Mouse (Mus musculus) hindbrain, embryonic 14.5 days (tissue): Measurements from ENCODE around the gene Tmem174. TPM values are rescaled to one million over a fixed set of nuclear protein-coding genes. Genes with fewer than 3 reads are reported as not detected.

ENCODE experiments used
- ATAC-seq: fragments of 200-750 bp; cut with Nextera tagmentation; 2 replicates; pipeline ENCODE4 v1.8.0; 2017; ENCODE audit warnings: moderate number of reproducible peaks, mild to moderate bottlenecking, moderate TSS enrichment, moderate library complexity; ENCODE audit not compliant: low FRiP score
- DNase-seq: peaks from one replicate; pipeline ENCODE4 v3.0.0-alpha.2; 2015; ENCODE audit warnings: low spot score
- H3K27ac ChIP-seq: fragments of 300-500 bp; sonication (generic); 2 replicates; pipeline ENCODE4 v1.5.1; 2014; ENCODE audit warnings: mild to moderate bottlenecking, moderate library complexity
- H3K27me3 ChIP-seq: fragments of 300-500 bp; sonication (generic); 2 replicates; pipeline ENCODE4 v1.6.1; 2014; ENCODE audit warnings: mild to moderate bottlenecking, low read length, mixed read lengths; ENCODE audit not compliant: control insufficient read depth, insufficient read depth
- H3K36me3 ChIP-seq: fragments of 300-500 bp; sonication (generic); replicated peaks from 2 replicates; pipeline ENCODE4 v1.6.1; 2014; ENCODE audit not compliant: control insufficient read depth, insufficient read depth
- H3K4me1 ChIP-seq: fragments of 300-500 bp; sonication (generic); replicated peaks from 2 replicates; pipeline ENCODE4 v1.6.1; 2014; ENCODE audit warnings: antibody characterized with exemption, low read length, mixed read lengths; ENCODE audit not compliant: control insufficient read depth, insufficient read depth
- H3K4me2 ChIP-seq: fragments of 300-500 bp; sonication (generic); replicated peaks from 2 replicates; pipeline ENCODE4 v1.6.1; 2014; ENCODE audit warnings: mild to moderate bottlenecking, moderate library complexity
- H3K4me3 ChIP-seq: fragments of 300-500 bp; sonication (generic); replicated peaks from 2 replicates; pipeline ENCODE4 v1.5.1; 2014; ENCODE audit warnings: mild to moderate bottlenecking, low read length
- H3K9ac ChIP-seq: fragments of 300-500 bp; sonication (generic); 2 replicates; pipeline ENCODE4 v1.6.1; 2014
- H3K9me3 ChIP-seq: fragments of 300-500 bp; sonication (generic); 2 replicates; pipeline ENCODE4 v1.6.1; 2016; ENCODE audit warnings: low read length; ENCODE audit not compliant: control insufficient read depth
- WGBS: fragments of 180-500 bp; shearing (Covaris S2); extraction: QIAGEN DNeasy Blood & Tissue Kit; methylation state at CpG from one replicate; pipeline ENCODE4 v1.1.7; 2014; 5-methylcytosine and 5-hydroxymethylcytosine counted together
- polyA plus RNA-seq: library from polyadenylated mRNA; unstranded; fragments of >200 nt; fragmentation: Nextera tagmentation; extraction: Ambion mirVana; gene quantifications from 2 replicates; pipeline ENCODE4 v1.2.1, GENCODE M21; 2014

Tmem174 gene
- polyA plus RNA-seq, 1 experiment from 2014 or later = not detected

GRCm38 (mm10) chr13:98617429-98618067, 19.7 kb downstream of the Tmem174 start:
- Histone ChIP-seq H3K9me3 (no peaks in the 10 kb centered on the region), H3K4me1 (no peaks in the 10 kb centered on the region), H3K9ac (no peak overlapping the region), H3K4me3 (no peak overlapping the region), H3K4me2 (no peak overlapping the region), H3K27ac (no peak overlapping the region), H3K36me3 (no peaks in the 10 kb centered on the region), H3K27me3 (no peaks in the 10 kb centered on the region)
- 79% methylated on average over 17 of the region's 17 CpGs for WGBS
- no peak for ATAC-seq
- no peak for DNase-seq

- Histone ChIP-seq H3K27me3 (no peaks in the 10 kb centered on the region), H3K27ac (no peak overlapping the region), H3K4me1 (no peaks in the 10 kb centered on the region), H3K36me3 (no peaks in the 10 kb centered on the region), H3K9me3 (no peaks in the 10 kb centered on the region), H3K9ac (no peak overlapping the region), H3K4me3 (no peak overlapping the region), H3K4me2 (no peak overlapping the region)
- ATAC-seq (no peak), DNase-seq (no peak)
- WGBS = 74% methylated on average over 9 of the region's 9 CpGs
Measured at GRCm38 (mm10) chr13:98607885-98608477, 29.2 kb downstream of the Tmem174 start.

- Histone ChIP-seq H3K27me3 (no peaks in the 10 kb centered on the region), H3K9me3 (no peaks in the 10 kb centered on the region), H3K36me3 (no peaks in the 10 kb centered on the region), H3K4me3 (no peak overlapping the region), H3K4me2 (no peak overlapping the region), H3K27ac (no peak overlapping the region), H3K4me1 (no peaks in the 10 kb centered on the region), H3K9ac (no peak overlapping the region)
- 61% methylated on average over 11 of the region's 11 CpGs for WGBS
- no peak for DNase-seq
- ATAC-seq = peak; percentile 73; the same call in 1 of the 2 replicates
Measured at GRCm38 (mm10) chr13:98603799-98604198, 33.4 kb downstream of the Tmem174 start.

- Histone ChIP-seq H3K4me1 (no peaks in the 10 kb centered on the region), H3K9ac (no peak overlapping the region), H3K27me3 (no peaks in the 10 kb centered on the region), H3K4me2 (no peak overlapping the region), H3K27ac (no peak overlapping the region), H3K4me3 (no peak overlapping the region), H3K36me3 (no peaks in the 10 kb centered on the region), H3K9me3 (no peaks in the 10 kb centered on the region)
- WGBS = 85% methylated on average over 4 of the region's 4 CpGs
- DNase-seq (peak; percentile 48), ATAC-seq (no peak)
Measured at GRCm38 (mm10) chr13:98596746-98597145, 40.5 kb downstream of the Tmem174 start.

GRCm38 (mm10) chr13:98594726-98595141, 42.5 kb downstream of the Tmem174 start:
- H3K4me2 ChIP-seq = no peak overlapping the region
- no peak overlapping the region for H3K9ac ChIP-seq
- no peaks in the 10 kb centered on the region for H3K9me3 ChIP-seq
- H3K27ac ChIP-seq = no peak overlapping the region
- no peaks in the 10 kb centered on the region for H3K4me1 ChIP-seq
- H3K27me3 ChIP-seq = peaks cover 6% of the 10 kb centered on the region; the same call in 1 of the 2 replicates
- no peak for DNase-seq
- H3K4me3 ChIP-seq = no peak overlapping the region
- no peaks in the 10 kb centered on the region for H3K36me3 ChIP-seq
- ATAC-seq = no peak
- WGBS = 61% methylated on average over 10 of the region's 10 CpGs

- Histone ChIP-seq H3K9me3 (no peaks in the 10 kb centered on the region), H3K4me2 (no peak overlapping the region), H3K9ac (no peak overlapping the region), H3K27ac (no peak overlapping the region), H3K4me3 (no peak overlapping the region), H3K4me1 (0 out of 2 replicates have a peak, but pooled peaks cover under 1% of the 10 kb centered on the region), H3K27me3 (peaks cover 10% of the 10 kb centered on the region; the same call in 1 of the 2 replicates), H3K36me3 (no peaks in the 10 kb centered on the region)
- no peak for ATAC-seq
- WGBS = 79% methylated on average over 11 of the region's 11 CpGs
- no peak for DNase-seq
Measured at GRCm38 (mm10) chr13:98593938-98594539, 43.2 kb downstream of the Tmem174 start.

- no peak for ATAC-seq
- peaks cover 8% of the 10 kb centered on the region for H3K4me1 ChIP-seq
- H3K4me3 ChIP-seq = no peak overlapping the region
- H3K4me2 ChIP-seq = no peak overlapping the region
- no peaks in the 10 kb centered on the region for H3K36me3 ChIP-seq
- no peaks in the 10 kb centered on the region for H3K9me3 ChIP-seq
- WGBS = 68% methylated on average over 6 of the region's 6 CpGs
- DNase-seq = no peak
- peaks cover 34% of the 10 kb centered on the region for H3K27me3 ChIP-seq
- no peak overlapping the region for H3K27ac ChIP-seq
- H3K9ac ChIP-seq = no peak overlapping the region
Measured at GRCm38 (mm10) chr13:98591406-98591805, 45.8 kb downstream of the Tmem174 start.

- H3K9me3 ChIP-seq = no peaks in the 10 kb centered on the region
- H3K4me2 ChIP-seq = no peak overlapping the region
- H3K9ac ChIP-seq = no peak overlapping the region
- 73% methylated on average over 6 of the region's 6 CpGs for WGBS
- no peaks in the 10 kb centered on the region for H3K36me3 ChIP-seq
- no peak for DNase-seq
- no peak overlapping the region for H3K4me3 ChIP-seq
- no peak for ATAC-seq
- H3K4me1 ChIP-seq = peaks cover 8% of the 10 kb centered on the region
- no peak overlapping the region for H3K27ac ChIP-seq
- peaks cover 40% of the 10 kb centered on the region for H3K27me3 ChIP-seq
Measured at GRCm38 (mm10) chr13:98590693-98591389, 46.4 kb downstream of the Tmem174 start.

- Histone ChIP-seq H3K4me2 (peak overlapping the region; percentile 68), H3K9me3 (no peaks in the 10 kb centered on the region), H3K36me3 (no peaks in the 10 kb centered on the region), H3K27ac (no peak overlapping the region), H3K9ac (no peak overlapping the region), H3K27me3 (peaks cover 51% of the 10 kb centered on the region), H3K4me3 (no peak overlapping the region), H3K4me1 (peaks cover 8% of the 10 kb centered on the region)
- WGBS = 53% methylated on average over 9 of the region's 9 CpGs
- ATAC-seq = no peak
- DNase-seq = no peak
Measured at GRCm38 (mm10) chr13:98589572-98589971, 47.6 kb downstream of the Tmem174 start.
